Mouse (Mus musculus) bone marrow, adult 2 months (tissue): ENCODE results near the gene Igf2.

Experiments used
- CTCF ChIP-seq: fragments of 200-500 bp; IDR thresholded peaks from 2 replicates; pipeline ENCODE4 v1.5.1; 2011; ENCODE audit warnings: low read length, control low read depth; ENCODE audit not compliant: control insufficient read depth, insufficient read depth
- POLR2A ChIP-seq: fragments of 200-500 bp; IDR thresholded peaks from 2 replicates; pipeline ENCODE4 v1.6.1; 2011; ENCODE audit warnings: low read depth, mild to moderate bottlenecking, control low read depth, low read length, borderline replicate concordance; ENCODE audit not compliant: control insufficient read depth

DNA sequence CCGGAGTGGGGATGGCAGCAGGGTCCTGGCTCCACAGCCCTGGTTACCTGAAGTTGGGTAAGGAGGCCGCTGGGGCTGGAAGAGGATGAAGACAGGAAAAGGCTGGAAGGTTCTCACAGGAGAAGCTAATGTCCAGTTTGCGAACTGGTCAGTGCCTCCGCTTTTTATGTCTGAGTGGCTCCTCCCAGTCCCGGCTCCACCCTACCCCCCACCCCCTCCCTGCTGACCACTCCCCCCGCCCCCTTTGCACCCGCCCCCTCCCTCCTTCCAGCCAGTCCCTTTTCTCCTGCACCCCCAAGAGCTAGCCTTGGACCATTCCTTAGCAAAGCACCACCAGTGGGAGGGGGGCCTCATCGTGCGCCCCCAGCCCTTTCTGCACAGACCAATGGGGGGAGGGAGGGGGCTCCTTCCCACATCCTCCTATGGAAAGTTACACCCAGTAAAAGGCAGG is 9.2 kb downstream of the Igf2 start:
- TF ChIP-seq CTCF (no peak), POLR2A (no peak)
